Mouse (Mus musculus) heart, embryonic 10.5 days (tissue): Measurements from ENCODE around the gene Fbxo11. TPM values are rescaled to one million over a fixed set of nuclear protein-coding genes. Genes with fewer than 3 reads are reported as not detected.

Experiments used
- DNase-seq: peaks from one replicate; pipeline ENCODE4 v3.0.0-alpha.2; 2017; ENCODE audit warnings: low spot score
- H3K27ac ChIP-seq: fragments of 300-500 bp; sonication (generic); 2 replicates; pipeline ENCODE4 v1.5.1; 2016; ENCODE audit warnings: mild to moderate bottlenecking
- H3K27me3 ChIP-seq: fragments of 300-500 bp; sonication (generic); 2 replicates; pipeline ENCODE4 v1.6.1; 2016; ENCODE audit warnings: mild to moderate bottlenecking; ENCODE audit not compliant: poor library complexity, insufficient read depth, severe bottlenecking
- H3K36me3 ChIP-seq: fragments of 300-500 bp; sonication (generic); 2 replicates; pipeline ENCODE4 v1.6.1; 2016; ENCODE audit warnings: mild to moderate bottlenecking, moderate library complexity
- H3K4me1 ChIP-seq: fragments of 300-500 bp; sonication (generic); 2 replicates; pipeline ENCODE4 v1.6.1; 2016; ENCODE audit warnings: mild to moderate bottlenecking
- H3K4me3 ChIP-seq: fragments of 300-500 bp; sonication (generic); 2 replicates; pipeline ENCODE4 v1.5.1; 2016; ENCODE audit warnings: mild to moderate bottlenecking, moderate library complexity
- H3K9me3 ChIP-seq: fragments of 300-500 bp; sonication (generic); 2 replicates; pipeline ENCODE4 v1.6.1; 2016; ENCODE audit warnings: mild to moderate bottlenecking, moderate library complexity
- WGBS: fragments of 180-500 bp; shearing (Covaris S2); methylation state at CpG from one replicate; pipeline ENCODE4 v1.1.7; 2016; 5-methylcytosine and 5-hydroxymethylcytosine counted together
- polyA plus RNA-seq: library from polyadenylated mRNA; unstranded; fragments of >200 nt; fragmentation: Nextera tagmentation; extraction: Ambion mirVana; gene quantifications from 2 replicates; pipeline ENCODE4 v1.2.1, GENCODE M21; 2016

The Fbxo11 gene
- polyA plus RNA-seq, 1 experiment from 2014 or later = 11.0 TPM

- Histone ChIP-seq H3K36me3 (no peaks in the 10 kb centered on the region), H3K4me1 (no peaks in the 10 kb centered on the region), H3K9me3 (no peaks in the 10 kb centered on the region), H3K27me3 (no peaks in the 10 kb centered on the region), H3K27ac (no peak overlapping the region), H3K4me3 (no peak overlapping the region)
- 86% methylated on average over 10 of the region's 10 CpGs for WGBS
- no peak for DNase-seq
Observed at GRCm38 (mm10) chr17:88095517-88096198, 30.6 kb upstream of the Fbxo11 start.

GRCm38 (mm10) chr17:88094327-88094726, 29.2 kb upstream of the Fbxo11 start:
- Histone ChIP-seq H3K9me3 (no peaks in the 10 kb centered on the region), H3K4me3 (no peak overlapping the region), H3K27ac (no peak overlapping the region), H3K36me3 (no peaks in the 10 kb centered on the region), H3K4me1 (no peaks in the 10 kb centered on the region), H3K27me3 (no peaks in the 10 kb centered on the region)
- WGBS = 91% methylated on average over 12 of the region's 12 CpGs
- DNase-seq = no peak

GRCm38 (mm10) chr17:88093798-88094197, 28.7 kb upstream of the Fbxo11 start:
- no peak overlapping the region for H3K4me3 ChIP-seq
- no peaks in the 10 kb centered on the region for H3K9me3 ChIP-seq
- WGBS = 87% methylated on average over 10 of the region's 10 CpGs
- H3K27ac ChIP-seq = no peak overlapping the region
- no peaks in the 10 kb centered on the region for H3K4me1 ChIP-seq
- no peaks in the 10 kb centered on the region for H3K27me3 ChIP-seq
- H3K36me3 ChIP-seq = no peaks in the 10 kb centered on the region
- no peak for DNase-seq

GRCm38 (mm10) chr17:88085976-88086375, 20.9 kb upstream of the Fbxo11 start:
- Histone ChIP-seq H3K27ac (no peak overlapping the region), H3K36me3 (no peaks in the 10 kb centered on the region)

GRCm38 (mm10) chr17:88081446-88081845, 16.4 kb upstream of the Fbxo11 start:
- H3K9me3 ChIP-seq = no peaks in the 10 kb centered on the region
- no peaks in the 10 kb centered on the region for H3K4me1 ChIP-seq
- DNase-seq = no peak
- no peaks in the 10 kb centered on the region for H3K27me3 ChIP-seq
- no peaks in the 10 kb centered on the region for H3K36me3 ChIP-seq
- no peak overlapping the region for H3K4me3 ChIP-seq
- no peak overlapping the region for H3K27ac ChIP-seq
- 87% methylated on average over 6 of the region's 6 CpGs for WGBS

More at GRCm38 (mm10) chr17:88085976-88086375, 20.9 kb upstream of the Fbxo11 start:
- H3K9me3 ChIP-seq = no peaks in the 10 kb centered on the region
- no peaks in the 10 kb centered on the region for H3K27me3 ChIP-seq
- WGBS = 94% methylated on average over 11 of the region's 11 CpGs
- no peak overlapping the region for H3K4me3 ChIP-seq
- DNase-seq = no peak
- no peaks in the 10 kb centered on the region for H3K4me1 ChIP-seq

- no peak overlapping the region for H3K4me3 ChIP-seq
- 84% methylated on average over 8 of the region's 8 CpGs for WGBS
- H3K9me3 ChIP-seq = no peaks in the 10 kb centered on the region
- no peak overlapping the region for H3K27ac ChIP-seq
- no peaks in the 10 kb centered on the region for H3K36me3 ChIP-seq
- DNase-seq = no peak
- no peaks in the 10 kb centered on the region for H3K27me3 ChIP-seq
- no peaks in the 10 kb centered on the region for H3K4me1 ChIP-seq
Observed at GRCm38 (mm10) chr17:88079771-88080170, 14.7 kb upstream of the Fbxo11 start.

GRCm38 (mm10) chr17:88072047-88072446, 7.0 kb upstream of the Fbxo11 start:
- H3K9me3 ChIP-seq = no peaks in the 10 kb centered on the region
- no peak overlapping the region for H3K27ac ChIP-seq
- WGBS = 80% methylated on average over 7 of the region's 7 CpGs
- no peaks in the 10 kb centered on the region for H3K27me3 ChIP-seq
- no peaks in the 10 kb centered on the region for H3K36me3 ChIP-seq
- no peak for DNase-seq
- H3K4me1 ChIP-seq = peaks cover 5% of the 10 kb centered on the region; the same call in 1 of the 2 replicates
- H3K4me3 ChIP-seq = no peak overlapping the region

- WGBS = 91% methylated on average over 7 of the region's 7 CpGs
- no peak for DNase-seq
Observed at GRCm38 (mm10) chr17:88068024-88068719, 3.1 kb upstream of the Fbxo11 start.

GRCm38 (mm10) chr17:88067202-88067901, 2.3 kb upstream of the Fbxo11 start:
- H3K4me1 ChIP-seq = peaks cover 13% of the 10 kb centered on the region
- H3K9me3 ChIP-seq = no peaks in the 10 kb centered on the region
- no peak for DNase-seq
- no peaks in the 10 kb centered on the region for H3K27me3 ChIP-seq
- peak overlapping the region; percentile 99 for H3K4me3 ChIP-seq
- WGBS = 78% methylated on average over 4 of the region's 4 CpGs
- no peak overlapping the region for H3K27ac ChIP-seq
- H3K36me3 ChIP-seq = no peaks in the 10 kb centered on the region

More at GRCm38 (mm10) chr17:88068024-88068719, 3.1 kb upstream of the Fbxo11 start:
- peaks cover 8% of the 10 kb centered on the region for H3K4me1 ChIP-seq
- no peak overlapping the region for H3K4me3 ChIP-seq
- no peak overlapping the region for H3K27ac ChIP-seq
- H3K36me3 ChIP-seq = no peaks in the 10 kb centered on the region
- H3K27me3 ChIP-seq = no peaks in the 10 kb centered on the region
- H3K9me3 ChIP-seq = no peaks in the 10 kb centered on the region

- Histone ChIP-seq H3K36me3 (no peaks in the 10 kb centered on the region), H3K4me1 (peaks cover 13% of the 10 kb centered on the region), H3K4me3 (peak overlapping the region; percentile 99), H3K9me3 (no peaks in the 10 kb centered on the region), H3K27me3 (no peaks in the 10 kb centered on the region), H3K27ac (peak overlapping the region; percentile 99)
- WGBS = 16% methylated on average over 9 of the region's 9 CpGs
- no peak for DNase-seq
Observed at GRCm38 (mm10) chr17:88066799-88067198, 1.7 kb upstream of the Fbxo11 start.

GRCm38 (mm10) chr17:88065801-88066646, 933 bp upstream of the Fbxo11 start:
- peak; percentile 98 for DNase-seq
- H3K9me3 ChIP-seq = no peaks in the 10 kb centered on the region
- H3K4me1 ChIP-seq = peaks cover 9% of the 10 kb centered on the region
- H3K4me3 ChIP-seq = peak overlapping the region; percentile 99
- H3K27ac ChIP-seq = peak overlapping the region; percentile 99
- no peaks in the 10 kb centered on the region for H3K27me3 ChIP-seq
- under 1% methylated on average over 39 of the region's 57 CpGs for WGBS
- no peaks in the 10 kb centered on the region for H3K36me3 ChIP-seq

GRCm38 (mm10) chr17:88064347-88065030, 602 bp downstream of the Fbxo11 start:
- Histone ChIP-seq H3K36me3 (0 out of 2 replicates have a peak, but pooled peaks cover 5% of the 10 kb centered on the region), H3K27me3 (no peaks in the 10 kb centered on the region), H3K4me1 (peaks cover 7% of the 10 kb centered on the region; the same call in 1 of the 2 replicates), H3K9me3 (no peaks in the 10 kb centered on the region), H3K27ac (peak overlapping the region; percentile 99), H3K4me3 (peak overlapping the region; percentile 99)
- 5% methylated on average over 38 of the region's 67 CpGs for WGBS
- peak; percentile 78 for DNase-seq
